Mouse (Mus musculus) lung, embryonic 16.5 days (tissue): ENCODE measurements around the gene Zfp867. TPM values are rescaled to one million over a fixed set of nuclear protein-coding genes. Genes with fewer than 3 reads are reported as not detected.

Experiments used
- ATAC-seq: fragments of 200-750 bp; cut with Nextera tagmentation; 2 replicates; pipeline ENCODE4 v1.8.0; 2017; ENCODE audit warnings: low read depth, mild to moderate bottlenecking, moderate library complexity
- H3K27ac ChIP-seq: fragments of 300-500 bp; sonication (generic); 2 replicates; pipeline ENCODE4 v1.5.1; 2014; ENCODE audit warnings: mild to moderate bottlenecking, control low read depth, low read length
- H3K27me3 ChIP-seq: fragments of 300-500 bp; sonication (generic); 2 replicates; pipeline ENCODE4 v1.6.1; 2014; ENCODE audit warnings: low read depth, low read length, mixed read lengths; ENCODE audit not compliant: control insufficient read depth, insufficient read depth
- H3K36me3 ChIP-seq: fragments of 300-500 bp; sonication (generic); 2 replicates; pipeline ENCODE4 v1.6.1; 2014; ENCODE audit warnings: low read length; ENCODE audit not compliant: control insufficient read depth, insufficient read depth
- H3K4me1 ChIP-seq: fragments of 300-500 bp; sonication (generic); replicated peaks from 2 replicates; pipeline ENCODE4 v1.6.1; 2014; ENCODE audit warnings: low read length, mixed read lengths; ENCODE audit not compliant: control insufficient read depth, insufficient read depth
- H3K4me2 ChIP-seq: fragments of 300-500 bp; sonication (generic); 2 replicates; pipeline ENCODE4 v1.6.1; 2014; ENCODE audit warnings: low read depth, low read length, control low read depth
- H3K4me3 ChIP-seq: fragments of 300-500 bp; sonication (generic); 2 replicates; pipeline ENCODE4 v1.5.1; 2014; ENCODE audit warnings: mild to moderate bottlenecking, low read length, control low read depth
- H3K9ac ChIP-seq: fragments of 300-500 bp; sonication (generic); 2 replicates; pipeline ENCODE4 v1.6.1; 2014; ENCODE audit warnings: low read length, control low read depth
- H3K9me3 ChIP-seq: fragments of 300-500 bp; sonication (generic); 2 replicates; pipeline ENCODE4 v1.6.1; 2016; ENCODE audit warnings: low read length; ENCODE audit not compliant: control insufficient read depth
- WGBS: fragments of 180-500 bp; shearing (Covaris S2); extraction: QIAGEN DNeasy Blood & Tissue Kit; methylation state at CpG from one replicate; pipeline ENCODE4 v1.1.7; 2014; 5-methylcytosine and 5-hydroxymethylcytosine counted together
- polyA plus RNA-seq: library from polyadenylated mRNA; unstranded; fragments of >200 nt; fragmentation: Nextera tagmentation; extraction: Ambion mirVana; gene quantifications from 2 replicates; pipeline ENCODE4 v1.2.1, GENCODE M21; 2015

The Zfp867 gene
- polyA plus RNA-seq, 1 experiment from 2014 or later = 7.8 TPM

DNA sequence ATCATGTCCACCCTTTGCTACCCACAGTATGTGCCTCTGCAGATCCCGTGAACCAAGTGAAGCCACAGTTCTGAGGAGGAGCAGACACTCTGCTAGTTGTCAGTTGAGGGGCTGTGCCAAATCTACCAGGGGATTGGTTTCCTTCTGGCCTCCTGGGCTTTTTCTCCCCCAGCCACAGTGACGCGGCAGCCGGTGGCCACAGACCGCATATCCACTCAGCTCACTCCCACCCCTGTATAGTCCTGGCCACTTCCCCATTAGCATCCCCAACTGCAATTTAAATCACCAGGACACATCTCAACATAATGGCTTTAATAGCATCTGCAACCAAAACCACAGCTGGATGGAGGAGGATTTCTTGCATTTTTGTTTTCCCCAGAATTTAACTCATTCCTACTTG lies 53.6 kb downstream of the Zfp867 start:
- Histone ChIP-seq H3K4me3 (no peak overlapping the region), H3K4me1 (no peaks in the 10 kb centered on the region), H3K4me2 (no peak overlapping the region), H3K36me3 (peaks cover 2% of the 10 kb centered on the region; the same call in 1 of the 2 replicates), H3K9me3 (no peaks in the 10 kb centered on the region), H3K27me3 (no peaks in the 10 kb centered on the region), H3K27ac (no peak overlapping the region), H3K9ac (no peak overlapping the region)
- ATAC-seq = no peak
- WGBS = 78% methylated on average over 5 of the region's 5 CpGs

GRCm38 (mm10) chr11:59412999-59413863 lies 59.0 kb downstream of the Zfp867 start:
- Histone ChIP-seq H3K9ac (no peak overlapping the region), H3K27ac (no peak overlapping the region), H3K4me3 (no peak overlapping the region), H3K4me2 (no peak overlapping the region), H3K27me3 (no peaks in the 10 kb centered on the region), H3K9me3 (no peaks in the 10 kb centered on the region), H3K4me1 (no peaks in the 10 kb centered on the region), H3K36me3 (0 out of 2 replicates have a peak, but pooled peaks cover 2% of the 10 kb centered on the region)
- no peak for ATAC-seq
- WGBS = 79% methylated on average over 13 of the region's 13 CpGs

GRCm38 (mm10) chr11:59412058-59412457 lies 60.2 kb downstream of the Zfp867 start:
- no peak for ATAC-seq
- Histone ChIP-seq H3K4me3 (no peak overlapping the region), H3K9ac (no peak overlapping the region), H3K4me2 (no peak overlapping the region), H3K4me1 (no peaks in the 10 kb centered on the region), H3K27me3 (no peaks in the 10 kb centered on the region), H3K9me3 (no peaks in the 10 kb centered on the region), H3K36me3 (peaks cover 5% of the 10 kb centered on the region; the same call in 1 of the 2 replicates), H3K27ac (no peak overlapping the region)
- WGBS = 65% methylated on average over 6 of the region's 6 CpGs

Other genes with a start within 250 kb of the Zfp867 start
- gene Arf1, start 244.2 kb downstream of the Zfp867 start, polyA plus RNA-seq = 725 and 739 TPM in 2 replicates
- 0.48 and 0.55 TPM in 2 replicates for gene Wnt3a, start 181.7 kb downstream of the Zfp867 start, polyA plus RNA-seq
- 3.9 and 4.1 TPM in 2 replicates for gene Wnt9a, start 165.5 kb downstream of the Zfp867 start, polyA plus RNA-seq
- not detected in 2 replicates for gene Prss38, start 96.8 kb downstream of the Zfp867 start, polyA plus RNA-seq
- 9.8 and 10.3 TPM in 2 replicates for gene Jmjd4, start 22.4 kb downstream of the Zfp867 start, polyA plus RNA-seq
- gene Snap47, start 21.3 kb downstream of the Zfp867 start, polyA plus RNA-seq = 92.9 and 94.0 TPM in 2 replicates
- 24.5 and 25.2 TPM in 2 replicates for gene Zkscan17, start 54.3 kb upstream of the Zfp867 start, polyA plus RNA-seq
- gene Nlrp3, start 69.1 kb upstream of the Zfp867 start, polyA plus RNA-seq = 0.31 and 0.54 TPM in 2 replicates
- gene Olfr222, start 103.8 kb upstream of the Zfp867 start, polyA plus RNA-seq = not detected in 2 replicates
- not detected in 2 replicates for gene Olfr223, start 120.8 kb upstream of the Zfp867 start, polyA plus RNA-seq
- gene Mprip, start 188.8 kb upstream of the Zfp867 start, polyA plus RNA-seq = 52.9 and 59.0 TPM in 2 replicates